15 mouse cellular contexts compared by ENCODE assay signal in genomic region chr7:7005441-7005840, GRCm38 (mm10). TPM values are rescaled to one million over a fixed set of nuclear protein-coding genes. Genes with fewer than 3 reads are reported as not detected.
DNase-seq lines count a peak whose midpoint lies in the region.
"Not testable (repeated sequence)": the region's sequence is repeated elsewhere in the genome, so short reads cannot be mapped to it uniquely, and the experiment has no call there.
"Had no signal": no experiment of that assay in that cellular context is flagged by ENCODE, and none has a peak within 500 bp of the region (broad histone marks: within the 10 kb centered on the region; RNA-seq: fewer than 3 reads in every experiment).

No protein-coding gene starts in this region.

- not testable (repeated sequence) for H3K9ac ChIP-seq in ES-E14 (ENCODE audit: insufficient read depth, low read depth, low read length, poor library complexity, severe bottlenecking)

- DNase-seq in ES-CJ7 (ENCODE audit: low read depth, low spot score) (peak; percentile 79), ES-E14 (ENCODE audit: low read depth, low spot score) (peak; percentile 30), R1 (ENCODE audit: low read depth, low spot score) (peak; percentile 75), ZHBTc4 (ENCODE audit: low read depth, low spot score) (peak; percentile 85)
- peak; percentile 21 for DNase-seq in heart, adult 11 months

- in situ Hi-C loops in ES-E14 (cut with MboI; ENCODE audit: low sequenced_read_pairs in 2 of 2, unreplicated experiment in 2 of 2): not testable (repeated sequence)

- H3K9me3 ChIP-seq in ES-E14 (ENCODE audit: control insufficient read depth, insufficient read depth, low read depth, low read length): not testable (repeated sequence)

- H3K4me3 ChIP-seq in ES-E14 (ENCODE audit: insufficient read depth in 1 of 2, low read depth in 1 of 2, low read length in 2 of 2, poor library complexity in 1 of 2, severe bottlenecking in 1 of 2): not testable (repeated sequence)

- H3K4me1 ChIP-seq in ES-E14 (ENCODE audit: control insufficient read depth in 2 of 2, insufficient read depth in 2 of 2, low read length in 2 of 2, poor library complexity in 1 of 2): not testable (repeated sequence)

- H3K27ac ChIP-seq in ES-E14 (ENCODE audit: insufficient read depth, low read depth, low read length, poor library complexity, severe bottlenecking): not testable (repeated sequence)

- H3K36me3 ChIP-seq in ES-E14 (ENCODE audit: control insufficient read depth, insufficient read depth, low read length, poor library complexity, severe bottlenecking): not testable (repeated sequence)

RNA-seq across cellular contexts. Expression of gene Aurkc, which starts 10.3 kb away (rescaled TPM):
- total RNA-seq in ES-E14 (2012; rRNA removed): 8.4 and 9.8 TPM in 2 replicates
- total RNA-seq: adrenal gland, adult 18-20 months; adrenal gland, adult 2 months; adrenal gland, adult 8-10 months; adrenal gland, postnatal 10 days; adrenal gland, postnatal 14 days; adrenal gland, postnatal 25 days; adrenal gland, postnatal 36 days; adrenal gland, postnatal 4 days; G1E; MEL had no signal

Comparison
In these comparisons a context has a peak if more than half of its experiments do, and no peak if none do; other contexts are left out.
1. DNase-seq: peak in every context shown above with its lines; median percentile 85 in ZHBTc4; 79 in ES-CJ7; 75 in R1; 30 in ES-E14; 21 in heart, adult 11 months.